Mouse (Mus musculus): Measurements from ENCODE around the gene Nudt14.

- no peak for TF ChIP-seq CTCF (IDR thresholded peaks at IDR 0.05; ENCODE audit: low read depth)
- TF ChIP-seq EP300 (IDR thresholded peaks at IDR 0.05; ENCODE audit: low read depth) = no peak
These were observed 27.0 kb upstream of the Nudt14 start for GRCm38 (mm10) chr12:112968943-112969342.
